Mouse (Mus musculus) ovary, postnatal 14 days (tissue): ENCODE data around the gene Txndc12.

Source experiments
- DNase-seq: peaks from one replicate; pipeline ENCODE4 v3.0.0; 2022; ENCODE audit warnings: low spot score

The Txndc12 gene

DNA sequence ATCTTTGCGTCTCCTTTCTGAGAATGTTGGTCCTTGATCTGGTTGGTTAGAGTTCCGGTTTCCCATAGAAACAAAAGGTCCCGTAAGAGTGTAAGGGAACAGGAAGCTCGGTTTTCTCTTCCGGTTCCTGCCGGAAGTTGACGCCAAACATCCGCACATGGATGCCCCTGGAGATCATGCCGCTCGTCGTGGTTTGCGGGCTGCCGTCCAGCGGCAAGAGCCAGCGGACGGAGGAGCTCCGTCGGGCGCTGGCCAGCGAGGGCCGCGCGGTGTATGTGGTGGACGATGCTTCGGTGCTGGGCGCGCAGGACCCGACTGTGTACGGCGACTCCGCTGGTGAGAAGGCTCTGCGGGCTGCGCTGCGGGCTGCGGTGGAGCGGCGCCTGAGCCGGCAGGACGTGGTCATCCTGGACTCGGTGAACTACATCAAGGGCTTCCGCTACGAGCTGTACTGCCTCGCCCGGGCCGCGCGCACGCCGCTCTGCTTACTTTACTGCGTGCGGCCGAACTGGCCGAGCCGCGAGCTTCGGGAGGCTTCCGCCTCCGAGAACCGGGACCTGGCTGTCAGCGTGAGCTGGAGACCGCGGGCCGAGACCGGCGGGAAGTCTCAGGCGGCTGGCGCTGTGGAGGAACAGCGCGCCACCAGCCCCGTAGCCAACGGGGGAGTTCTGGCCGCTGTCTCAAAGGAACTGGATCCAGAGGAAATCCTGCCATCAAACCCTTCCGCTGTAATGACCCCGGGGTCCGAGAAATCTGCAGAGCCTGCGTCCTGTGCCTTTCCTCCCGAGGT lies 13.5 kb downstream of the Txndc12 start, which contains the start of gene Kti12:
Gene Kti12 (plus strand): TSS at position 71 of the 790 bp plus-strand sequence.
- DNase-seq, result peak; percentile 67

DNA sequence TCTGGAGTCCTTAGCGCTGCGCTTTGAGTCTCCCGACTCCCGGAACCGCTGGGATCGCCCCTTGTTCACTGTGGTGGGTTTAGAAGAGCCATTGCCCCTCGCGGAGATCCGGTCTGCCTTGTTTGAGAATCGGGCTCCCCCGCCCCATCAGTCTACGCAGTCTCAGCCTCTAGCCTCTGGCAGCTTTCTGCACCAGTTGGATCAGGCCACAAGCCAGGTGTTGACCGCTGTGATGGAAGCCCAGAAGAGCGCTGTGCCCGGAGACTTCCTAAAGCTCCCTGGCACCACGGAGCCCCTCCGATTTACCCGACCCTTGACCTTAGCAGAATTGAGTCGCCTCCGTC lies 14.1 kb downstream of the Txndc12 start, which contains the start of gene A730015C16Rik:
Gene A730015C16Rik (minus strand): TSS at position 115 of the 344 bp plus-strand sequence.
- DNase-seq, result no peak

GRCm38 (mm10) chr4:108866806-108867205 lies 32.4 kb downstream of the Txndc12 start:
- DNase-seq, result no peak

DNA sequence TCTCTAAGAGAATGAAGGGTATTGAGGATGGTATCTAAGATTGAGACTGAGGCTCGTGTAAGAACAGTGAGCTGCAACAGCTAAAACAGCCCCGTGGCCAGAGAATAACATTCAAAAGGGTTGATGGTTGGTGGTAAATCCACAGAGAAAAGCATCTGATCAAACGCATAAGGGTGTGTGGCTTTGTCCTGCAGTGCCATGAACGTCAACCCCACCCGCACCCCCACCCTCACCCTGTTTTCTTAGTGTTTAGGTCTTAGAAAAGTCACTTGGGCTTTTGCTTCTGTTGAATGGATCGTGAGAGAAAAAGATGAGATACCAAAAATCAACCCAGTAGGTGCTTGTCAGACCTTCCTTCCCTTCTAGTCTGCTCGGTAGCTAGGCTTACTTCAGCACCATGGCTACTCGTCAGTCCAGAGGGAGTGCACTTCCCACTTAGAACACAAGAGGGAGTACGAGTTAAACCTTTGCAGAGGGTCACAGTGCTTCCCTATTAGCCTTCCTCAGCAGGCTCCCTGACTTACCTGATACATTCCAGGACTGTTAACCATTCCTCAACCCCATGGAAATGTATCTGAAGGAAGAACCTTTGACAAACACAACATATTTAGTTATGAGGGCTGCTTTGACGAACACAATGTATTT lies 35.5 kb downstream of the Txndc12 start:
- DNase-seq, result peak; percentile 88

DNA sequence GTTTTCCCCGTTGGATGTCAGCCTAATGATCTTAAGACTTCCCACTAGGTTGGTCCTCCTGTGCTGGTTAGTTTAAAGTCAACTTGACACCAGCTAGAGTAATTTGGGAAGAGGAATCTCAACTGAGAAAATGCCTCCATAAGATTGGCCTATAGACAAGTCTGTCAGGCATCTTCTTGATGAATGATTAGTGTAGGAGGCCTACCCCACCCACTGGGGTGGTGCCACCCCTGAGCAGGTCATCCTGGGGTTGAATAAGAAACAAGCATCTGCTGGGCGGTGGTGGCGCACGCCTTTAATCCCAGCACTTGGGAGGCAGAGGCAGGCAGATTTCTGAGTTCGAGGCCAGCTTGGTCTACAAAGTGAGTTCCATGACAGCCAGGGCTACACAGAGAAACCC lies 39.3 kb downstream of the Txndc12 start:
- no peak for DNase-seq

- DNase-seq, result no peak
Measured at GRCm38 (mm10) chr4:108877901-108878300, 43.5 kb downstream of the Txndc12 start.

GRCm38 (mm10) chr4:108878963-108879822 lies 44.8 kb downstream of the Txndc12 start, which contains the start of gene Rab3b:
Gene Rab3b, plus strand, starts transcription at chr4:108879063.
- DNase-seq, result peak; percentile 18

DNA sequence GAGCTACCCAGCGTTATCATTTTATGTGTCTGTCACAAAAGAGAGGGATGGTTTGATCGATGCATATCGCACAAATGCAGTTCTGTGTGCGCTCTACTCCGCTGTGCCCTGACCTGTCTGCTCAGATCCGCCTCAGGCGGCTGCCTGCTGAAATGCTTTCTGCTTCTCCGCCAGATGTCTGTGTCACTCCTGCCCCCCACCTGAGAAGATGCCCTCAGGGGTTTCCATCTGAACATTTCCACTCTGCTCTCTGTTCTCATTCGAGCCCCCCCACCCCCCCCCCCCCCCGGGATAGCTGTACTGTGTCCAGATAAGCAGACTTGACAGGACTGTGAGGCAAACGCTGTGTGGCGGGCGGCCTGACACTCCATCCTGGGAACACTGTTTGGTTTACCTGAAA lies 49.4 kb downstream of the Txndc12 start:
- no peak for DNase-seq

- no peak for DNase-seq
Measured at GRCm38 (mm10) chr4:108887456-108887855, 53.1 kb downstream of the Txndc12 start.

- DNase-seq, result no peak
Measured at GRCm38 (mm10) chr4:108890876-108891275, 56.5 kb downstream of the Txndc12 start.

DNA sequence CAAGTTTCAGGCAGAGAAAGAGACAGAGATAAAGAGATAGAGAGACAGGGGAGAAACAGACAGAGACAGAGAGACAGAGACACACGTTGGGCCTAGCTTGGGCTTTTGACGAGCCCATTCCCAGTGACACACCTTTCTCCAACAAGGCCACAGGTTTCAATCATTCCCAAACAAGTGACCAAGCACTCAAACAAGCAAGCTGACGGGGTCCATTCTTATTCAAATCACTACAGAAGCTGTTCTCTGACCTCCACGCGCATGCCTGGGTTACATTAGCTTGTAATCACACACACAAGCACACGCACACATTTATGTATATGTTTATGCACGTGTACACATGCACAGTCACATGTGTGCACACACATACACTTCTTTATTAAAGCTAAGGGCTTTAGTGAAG lies 66.0 kb downstream of the Txndc12 start:
- no peak for DNase-seq

- no peak for DNase-seq
Measured at GRCm38 (mm10) chr4:108902886-108903285, 68.5 kb downstream of the Txndc12 start.

DNA sequence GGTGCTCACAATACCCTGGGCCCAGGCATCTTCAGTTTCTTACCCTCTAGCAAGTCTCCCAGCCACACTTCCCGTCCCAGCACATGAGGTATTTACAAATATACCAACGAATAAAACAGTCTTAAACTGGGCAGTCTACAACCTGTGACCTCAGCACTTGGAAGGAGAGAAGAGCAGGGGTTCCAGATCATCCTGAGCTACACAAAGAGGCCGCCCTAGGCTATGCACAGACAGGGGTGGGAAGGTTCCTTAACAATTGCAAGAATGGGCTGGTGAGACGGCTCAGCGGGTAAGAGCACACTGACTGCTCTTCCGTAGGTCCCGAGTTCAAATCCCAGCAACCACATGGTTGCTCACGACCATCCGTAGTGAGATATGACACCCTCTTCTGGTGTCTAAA lies 68.9 kb downstream of the Txndc12 start:
- no peak for DNase-seq

GRCm38 (mm10) chr4:108904076-108904475 lies 69.7 kb downstream of the Txndc12 start:
- DNase-seq, result no peak

DNA sequence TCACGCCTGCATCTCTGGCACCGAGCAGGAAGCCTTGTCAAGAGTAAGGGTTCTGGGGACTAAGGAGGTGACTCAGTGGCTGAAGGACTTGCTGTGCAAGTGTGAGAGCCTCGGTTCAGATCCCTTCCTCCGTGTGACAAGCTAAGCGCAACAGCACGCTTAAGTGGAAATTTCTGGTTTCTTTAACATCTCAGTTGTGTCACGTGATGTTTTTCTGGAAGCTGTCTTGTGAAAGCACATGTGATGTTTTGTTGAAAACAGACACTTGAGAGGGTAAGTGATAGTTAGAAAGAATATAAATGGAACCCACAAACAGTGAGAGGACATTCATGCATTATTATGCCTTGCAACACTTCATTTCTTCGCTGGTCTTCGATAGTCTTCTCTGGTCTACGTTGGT lies 70.4 kb downstream of the Txndc12 start:
- DNase-seq, result no peak

DNA sequence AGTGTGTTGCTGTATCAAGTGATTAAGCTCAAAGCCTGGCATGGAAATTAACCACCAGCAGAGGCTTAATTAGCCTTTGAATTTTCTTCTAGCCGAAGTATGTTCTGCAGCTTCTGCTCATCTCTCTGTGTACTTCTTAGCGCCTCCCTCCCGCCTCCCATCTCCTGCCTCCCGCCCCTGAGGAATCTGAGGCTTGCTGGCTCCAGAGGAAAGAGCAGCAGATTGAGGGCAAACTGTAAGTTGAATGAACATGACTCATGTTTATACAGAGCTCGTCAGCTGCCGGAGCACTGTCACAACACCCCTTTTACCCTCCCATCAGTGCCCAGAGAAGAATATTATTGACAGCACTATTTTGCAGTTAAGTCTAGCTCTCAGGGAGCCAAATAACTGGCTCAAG lies 71.5 kb downstream of the Txndc12 start:
- DNase-seq, result no peak

GRCm38 (mm10) chr4:108907475-108907874 lies 73.1 kb downstream of the Txndc12 start:
- no peak for DNase-seq

DNA sequence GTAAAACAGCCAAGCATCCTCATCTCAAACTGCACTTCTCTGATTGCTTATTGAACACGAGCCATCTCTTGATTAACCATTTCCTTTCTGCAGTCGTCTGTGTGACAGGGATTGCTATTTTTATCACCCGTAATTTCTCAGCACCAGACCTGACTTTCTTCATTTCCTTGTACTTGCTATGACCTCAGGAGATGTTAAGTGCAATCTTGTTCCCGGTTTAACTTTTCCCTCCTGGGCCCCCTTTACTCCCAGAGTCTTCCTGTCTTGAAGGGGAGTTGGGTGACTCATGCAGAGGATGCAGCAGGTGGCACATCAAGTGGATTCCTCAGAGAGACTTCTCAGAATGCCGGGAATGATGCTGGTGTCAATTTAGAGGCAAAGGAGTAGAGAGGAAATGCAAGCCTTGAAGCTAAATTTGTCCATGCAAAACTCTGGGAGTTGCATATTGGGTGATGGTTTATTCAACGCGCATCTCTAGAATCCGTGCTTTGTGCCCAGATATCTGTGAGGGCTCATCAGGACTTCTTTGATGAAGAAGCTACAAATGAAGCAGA lies 75.5 kb downstream of the Txndc12 start:
- no peak for DNase-seq
